Mouse (Mus musculus): ENCODE results near the gene Ints12. TPM values are rescaled to one million over a fixed set of nuclear protein-coding genes. Genes with fewer than 3 reads are reported as not detected.

The Ints12 gene
- polyA plus RNA-seq, 1 experiment, result 7.4 TPM

DNA sequence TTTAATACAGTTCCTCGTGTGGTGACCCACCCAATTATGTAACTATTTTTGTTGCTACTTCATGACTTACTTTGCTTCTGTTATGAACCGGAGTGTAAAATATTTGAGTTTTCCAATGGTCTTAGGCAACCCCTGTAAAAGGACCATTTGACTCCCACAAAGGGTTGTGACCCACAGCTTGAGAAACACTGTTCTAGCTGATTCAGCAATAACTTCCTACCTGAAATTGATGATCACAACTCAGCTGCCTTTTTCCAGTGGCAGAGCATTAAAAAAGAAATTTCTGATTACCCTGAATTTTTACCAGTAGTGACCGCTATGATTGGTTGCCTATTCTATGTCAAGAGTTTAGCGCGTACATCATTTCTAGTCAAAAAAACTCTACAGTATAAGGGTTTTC, 39.7 kb downstream of the Ints12 start:
- no peak overlapping the region for H3K4me3 ChIP-seq (ENCODE audit: insufficient read depth, low read length)
- H3K27ac ChIP-seq (ENCODE audit: insufficient read depth, low read length), result no peak overlapping the region
- no peaks in the 10 kb centered on the region for H3K4me1 ChIP-seq (ENCODE audit: control insufficient read depth, insufficient read depth, low read length)
- no peak for TF ChIP-seq CTCF (IDR thresholded peaks at IDR 0.05; ENCODE audit: extremely low read depth, insufficient read depth, low read length)
- no peak for TF ChIP-seq POLR2A (IDR thresholded peaks at IDR 0.05; ENCODE audit: extremely low read depth, insufficient read depth, low read length)

DNA sequence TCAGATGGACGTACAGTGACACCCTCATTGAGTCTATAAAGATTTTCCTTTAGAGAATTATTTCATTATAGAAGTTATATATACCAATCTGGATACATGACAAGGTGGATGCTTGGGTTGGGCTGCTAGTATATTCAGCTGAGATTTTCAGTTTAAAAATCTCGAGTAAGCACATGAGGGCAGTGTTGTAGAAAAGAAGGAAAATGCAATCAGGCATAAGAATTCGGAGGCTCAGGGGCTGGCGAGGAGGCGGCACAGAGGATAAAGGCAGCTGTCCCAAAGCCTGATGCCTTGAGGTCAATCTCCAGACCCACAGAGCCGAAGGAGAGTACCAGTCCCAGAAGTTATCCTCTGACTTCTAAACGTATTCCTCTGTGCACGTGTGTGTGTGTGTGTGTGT, 41.0 kb downstream of the Ints12 start:
- H3K4me1 ChIP-seq (ENCODE audit: control insufficient read depth, insufficient read depth, low read length), result no peaks in the 10 kb centered on the region
- TF ChIP-seq CTCF (IDR thresholded peaks at IDR 0.05; ENCODE audit: extremely low read depth, insufficient read depth, low read length) (no peak), POLR2A (IDR thresholded peaks at IDR 0.05; ENCODE audit: extremely low read depth, insufficient read depth, low read length) (no peak)
- no peak overlapping the region for H3K27ac ChIP-seq (ENCODE audit: insufficient read depth, low read length)
- H3K4me3 ChIP-seq (ENCODE audit: insufficient read depth, low read length), result no peak overlapping the region

GRCm38 (mm10) chr3:133141877-133142276, 50.2 kb downstream of the Ints12 start:
- Histone ChIP-seq H3K4me3 (ENCODE audit: insufficient read depth, low read length) (no peak overlapping the region), H3K4me1 (ENCODE audit: control insufficient read depth, insufficient read depth, low read length) (no peaks in the 10 kb centered on the region), H3K27ac (ENCODE audit: insufficient read depth, low read length) (no peak overlapping the region)
- no peak for TF ChIP-seq POLR2A (IDR thresholded peaks at IDR 0.05; ENCODE audit: extremely low read depth, insufficient read depth, low read length)
- TF ChIP-seq CTCF (IDR thresholded peaks at IDR 0.05; ENCODE audit: extremely low read depth, insufficient read depth, low read length), result no peak

DNA sequence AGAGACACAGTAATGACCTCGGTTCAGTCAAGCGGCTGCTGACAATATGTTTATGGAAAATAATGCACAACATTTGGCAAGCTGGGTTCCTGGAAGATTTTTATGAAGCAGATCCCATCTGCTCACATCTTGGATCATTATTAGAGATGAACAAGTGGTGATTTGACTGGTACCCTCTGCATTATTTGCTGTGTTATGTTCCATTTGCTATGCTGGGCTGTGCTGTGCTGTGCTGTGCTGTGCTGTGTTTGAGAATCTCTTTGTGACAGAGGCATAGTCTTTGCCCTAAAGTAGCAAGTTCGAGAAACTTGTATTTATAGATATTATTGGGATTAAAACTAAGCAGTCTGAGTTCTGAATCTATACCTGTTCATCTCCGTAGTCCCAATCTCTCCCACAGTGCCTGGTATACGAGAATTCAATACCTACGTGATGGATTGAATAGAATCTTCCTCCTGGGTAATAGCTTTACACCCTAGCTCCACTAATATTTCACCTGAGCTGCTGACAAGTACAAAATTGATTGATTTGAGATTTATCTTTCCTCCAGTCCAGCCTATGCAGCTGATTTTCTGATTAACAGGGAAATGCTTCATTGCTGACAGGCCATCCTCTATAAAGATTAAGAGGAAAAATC, 53.0 kb downstream of the Ints12 start:
- TF ChIP-seq CTCF (IDR thresholded peaks at IDR 0.05; ENCODE audit: extremely low read depth, insufficient read depth, low read length), result no peak
- TF ChIP-seq POLR2A (IDR thresholded peaks at IDR 0.05; ENCODE audit: extremely low read depth, insufficient read depth, low read length), result no peak
- no peak overlapping the region for H3K27ac ChIP-seq (ENCODE audit: insufficient read depth, low read length)
- H3K4me3 ChIP-seq (ENCODE audit: insufficient read depth, low read length), result no peak overlapping the region
- no peaks in the 10 kb centered on the region for H3K4me1 ChIP-seq (ENCODE audit: control insufficient read depth, insufficient read depth, low read length)

DNA sequence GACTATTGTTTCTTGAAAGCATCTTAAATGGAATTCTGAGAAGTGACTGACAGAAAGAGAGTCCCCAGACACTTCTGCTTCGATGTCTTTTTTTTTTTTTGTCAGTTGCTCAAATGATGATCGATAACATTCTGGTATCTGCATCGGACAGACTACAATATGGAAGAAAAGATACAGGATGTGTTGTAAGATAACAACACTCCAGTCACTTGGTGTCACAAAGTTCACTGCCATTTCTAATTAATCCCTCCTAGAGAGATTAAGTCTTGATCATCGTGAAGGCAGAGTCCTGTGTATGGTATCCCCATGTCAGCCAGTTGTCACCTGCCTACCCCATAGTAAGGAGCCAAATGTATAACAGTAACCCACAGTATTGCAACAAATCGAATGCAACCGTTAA, 60.0 kb downstream of the Ints12 start:
- Histone ChIP-seq H3K4me1 (ENCODE audit: control insufficient read depth, insufficient read depth, low read length) (peaks cover 2% of the 10 kb centered on the region; the same call in 1 of the 2 replicates), H3K27ac (ENCODE audit: insufficient read depth, low read length) (no peak overlapping the region), H3K4me3 (ENCODE audit: insufficient read depth, low read length) (no peak overlapping the region)
- TF ChIP-seq POLR2A (IDR thresholded peaks at IDR 0.05; ENCODE audit: extremely low read depth, insufficient read depth, low read length) (no peak), CTCF (IDR thresholded peaks at IDR 0.05; ENCODE audit: extremely low read depth, insufficient read depth, low read length) (no peak)

DNA sequence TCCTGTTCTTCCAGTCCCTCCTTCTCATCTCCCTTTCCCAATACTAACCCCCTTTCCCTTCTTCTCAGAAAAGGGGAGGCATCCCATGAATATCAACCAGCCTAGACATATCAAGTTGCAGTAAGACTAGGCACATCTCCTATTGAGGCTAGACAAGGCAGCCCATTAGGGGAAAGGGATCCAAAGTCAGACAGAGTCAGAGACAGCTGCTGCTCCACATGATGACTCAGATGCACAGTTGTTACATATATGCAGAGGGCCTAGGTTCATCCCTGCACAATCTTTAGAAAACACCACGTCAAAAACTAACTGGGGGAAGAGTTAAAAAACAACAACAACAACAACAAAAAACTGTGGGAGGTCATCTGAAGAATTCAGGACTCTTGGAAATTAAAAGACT, 61.2 kb downstream of the Ints12 start:
- Histone ChIP-seq H3K4me3 (ENCODE audit: insufficient read depth, low read length) (no peak overlapping the region), H3K27ac (ENCODE audit: insufficient read depth, low read length) (no peak overlapping the region), H3K4me1 (ENCODE audit: control insufficient read depth, insufficient read depth, low read length) (peaks cover 2% of the 10 kb centered on the region; the same call in 1 of the 2 replicates)
- TF ChIP-seq CTCF (IDR thresholded peaks at IDR 0.05; ENCODE audit: extremely low read depth, insufficient read depth, low read length) (no peak), POLR2A (IDR thresholded peaks at IDR 0.05; ENCODE audit: extremely low read depth, insufficient read depth, low read length) (no peak)

DNA sequence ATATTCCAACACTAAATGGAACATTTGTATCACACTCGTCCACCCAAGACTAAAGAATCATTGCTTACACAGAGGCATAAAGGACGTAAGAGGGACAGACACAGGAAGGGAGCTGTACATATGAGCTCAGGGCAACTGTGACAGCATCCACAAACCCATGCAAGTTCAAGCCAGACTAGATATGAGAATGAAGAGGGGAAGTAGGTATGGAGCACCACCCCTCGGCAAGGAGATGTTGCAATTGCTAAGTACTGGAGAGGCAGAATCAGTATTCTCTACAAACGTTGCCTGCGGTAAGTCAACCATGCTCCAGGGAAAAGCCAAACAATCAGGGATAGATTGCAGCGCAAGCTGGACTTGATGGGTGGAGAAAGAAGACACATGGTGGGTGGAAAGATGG, 62.0 kb downstream of the Ints12 start:
- H3K4me3 ChIP-seq (ENCODE audit: insufficient read depth, low read length), result no peak overlapping the region
- no peak for TF ChIP-seq POLR2A (IDR thresholded peaks at IDR 0.05; ENCODE audit: extremely low read depth, insufficient read depth, low read length)
- no peak for TF ChIP-seq CTCF (IDR thresholded peaks at IDR 0.05; ENCODE audit: extremely low read depth, insufficient read depth, low read length)
- no peak overlapping the region for H3K27ac ChIP-seq (ENCODE audit: insufficient read depth, low read length)
- peaks cover 2% of the 10 kb centered on the region; the same call in 1 of the 2 replicates for H3K4me1 ChIP-seq (ENCODE audit: control insufficient read depth, insufficient read depth, low read length)

DNA sequence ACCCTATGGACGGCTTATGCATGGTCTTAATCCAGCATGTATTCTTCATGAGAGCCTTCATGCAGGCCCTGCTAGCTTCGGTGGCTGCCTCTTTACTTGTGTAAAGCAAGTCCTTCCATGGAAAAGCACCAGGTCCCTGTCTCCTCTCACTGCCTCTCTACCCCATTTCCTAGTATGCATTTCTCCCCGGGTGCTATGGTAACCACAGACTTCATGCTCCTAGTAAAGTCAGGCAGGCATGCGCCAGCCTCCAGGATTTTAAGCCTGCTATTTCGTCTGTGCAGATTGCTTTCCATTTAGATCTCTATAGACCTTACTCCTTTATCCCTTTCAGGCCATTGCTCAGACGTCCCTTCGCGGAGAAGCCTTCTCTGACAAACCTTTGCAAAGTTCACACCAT, 63.0 kb downstream of the Ints12 start:
- TF ChIP-seq POLR2A (IDR thresholded peaks at IDR 0.05; ENCODE audit: extremely low read depth, insufficient read depth, low read length) (no peak), CTCF (IDR thresholded peaks at IDR 0.05; ENCODE audit: extremely low read depth, insufficient read depth, low read length) (no peak)
- peaks cover 2% of the 10 kb centered on the region; the same call in 1 of the 2 replicates for H3K4me1 ChIP-seq (ENCODE audit: control insufficient read depth, insufficient read depth, low read length)
- no peak overlapping the region for H3K4me3 ChIP-seq (ENCODE audit: insufficient read depth, low read length)
- H3K27ac ChIP-seq (ENCODE audit: insufficient read depth, low read length), result no peak overlapping the region

DNA sequence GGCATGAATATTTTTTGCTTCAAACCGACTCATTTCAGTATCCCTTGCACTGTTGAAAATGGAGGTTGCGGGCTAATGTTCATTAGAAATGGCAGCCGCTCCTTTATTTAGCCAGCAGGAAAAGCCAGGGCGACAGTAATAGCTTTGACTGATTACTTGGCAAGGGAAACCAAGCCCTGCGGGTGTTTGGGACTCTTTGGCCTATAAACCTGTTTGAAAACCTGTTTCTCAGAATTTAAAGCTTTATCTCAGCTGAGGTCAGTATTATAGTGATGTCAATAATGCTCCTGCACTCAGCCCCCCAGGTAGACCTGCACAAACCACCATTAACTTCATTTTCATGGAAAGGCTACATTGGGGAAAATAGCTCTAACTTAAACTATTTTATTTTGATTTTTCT, 66.6 kb downstream of the Ints12 start:
- H3K4me3 ChIP-seq (ENCODE audit: insufficient read depth, low read length), result no peak overlapping the region
- TF ChIP-seq CTCF (IDR thresholded peaks at IDR 0.05; ENCODE audit: extremely low read depth, insufficient read depth, low read length), result no peak
- TF ChIP-seq POLR2A (IDR thresholded peaks at IDR 0.05; ENCODE audit: extremely low read depth, insufficient read depth, low read length), result no peak
- H3K4me1 ChIP-seq (ENCODE audit: control insufficient read depth, insufficient read depth, low read length), result peaks cover 2% of the 10 kb centered on the region; the same call in 1 of the 2 replicates
- no peak overlapping the region for H3K27ac ChIP-seq (ENCODE audit: insufficient read depth, low read length)

Other genes starting within 250 kb of the Ints12 start
- gene Npnt, start 141.5 kb upstream of the Ints12 start, polyA plus RNA-seq (2012; rRNA removed), result 22.5 and 24.0 TPM in 2 replicates
- gene Gstcd, start 193 bp downstream of the Ints12 start, polyA plus RNA-seq (2012; rRNA removed), result 3.7 and 4.0 TPM in 2 replicates
- gene Arhgef38, start 143.1 kb downstream of the Ints12 start, polyA plus RNA-seq (2012; rRNA removed), result 0.02 TPM in 1 of 2 replicates, not detected in the other
- gene Ppa2, start 218.3 kb downstream of the Ints12 start, polyA plus RNA-seq (2012; rRNA removed), result 69.4 and 71.1 TPM in 2 replicates